ENCODE assay signal across 11 mouse cellular contexts in genomic region chr1:90557140-90557539, GRCm38 (mm10). TPM values are rescaled to one million over a fixed set of nuclear protein-coding genes. Genes with fewer than 3 reads are reported as not detected.
DNase-seq lines count a peak whose midpoint lies in the region; ATAC-seq lines count a peak whose summit lies in the region.
"Had no signal": no experiment of that assay in that cellular context is flagged by ENCODE, and none has a peak within 500 bp of the region (broad histone marks: within the 10 kb centered on the region; RNA-seq: fewer than 3 reads in every experiment).

No protein-coding gene starts in this region.

- peak; percentile 28 for DNase-seq in kidney, postnatal 10 days
- peak; percentile 41 for DNase-seq in right cerebral cortex, postnatal 4 days
- no peak for DNase-seq in right cerebral cortex, postnatal 36 days (ENCODE audit: low spot score in 2 of 2)
- DNase-seq in ZHBTc4 (ENCODE audit: low read depth, low spot score): peak; percentile 79
- DNase-seq in thymus, postnatal 14 days: peak; percentile 12
- DNase-seq in adrenal gland, postnatal 14 days: no peak
- DNase-seq in kidney, adult 9 months: no peak

- 0 out of 2 replicates have a peak, but pooled peaks cover 3% of the 10 kb centered on the region for H3K9me3 ChIP-seq in kidney, embryonic 16.5 days (ENCODE audit: low read length)
- H3K9me3 ChIP-seq: embryonic facial prominence, embryonic 12.5 days; heart, embryonic 15.5 days; neural tube, embryonic 12.5 days had no signal

- no peak overlapping the region for H3K9ac ChIP-seq in kidney, embryonic 16.5 days (replicated peaks; ENCODE audit: low read length)
- H3K9ac ChIP-seq: embryonic facial prominence, embryonic 12.5 days; heart, embryonic 15.5 days; neural tube, embryonic 12.5 days had no signal

- no peaks in the 10 kb centered on the region for H3K36me3 ChIP-seq in kidney, embryonic 16.5 days (ENCODE audit: insufficient read depth, low read length)
- H3K36me3 ChIP-seq: embryonic facial prominence, embryonic 12.5 days; heart, embryonic 15.5 days; neural tube, embryonic 12.5 days had no signal

- WGBS in kidney, embryonic 16.5 days: 90% methylated on average over 1 of the region's 1 CpGs

- H3K4me1 ChIP-seq in kidney, embryonic 16.5 days (ENCODE audit: insufficient read depth, low read length): no peaks in the 10 kb centered on the region
- H3K4me1 ChIP-seq: heart, embryonic 15.5 days had no signal

- ATAC-seq in kidney, embryonic 16.5 days (ENCODE audit: low FRiP score, low TSS enrichment): no peak

- no peak overlapping the region for H3K4me3 ChIP-seq in kidney, embryonic 16.5 days (ENCODE audit: low read length)
- H3K4me3 ChIP-seq: embryonic facial prominence, embryonic 12.5 days; heart, embryonic 15.5 days; neural tube, embryonic 12.5 days had no signal

- no peaks in the 10 kb centered on the region for H3K27me3 ChIP-seq in kidney, embryonic 16.5 days (ENCODE audit: insufficient read depth, low read length)
- H3K27me3 ChIP-seq: embryonic facial prominence, embryonic 12.5 days; heart, embryonic 15.5 days had no signal

- no peak overlapping the region for H3K27ac ChIP-seq in kidney, embryonic 16.5 days (ENCODE audit: low read length)
- H3K27ac ChIP-seq: embryonic facial prominence, embryonic 12.5 days; heart, embryonic 15.5 days; neural tube, embryonic 12.5 days had no signal

- no peak overlapping the region for H3K4me2 ChIP-seq in kidney, embryonic 16.5 days (replicated peaks; ENCODE audit: low read depth, low read length)
- H3K4me2 ChIP-seq: embryonic facial prominence, embryonic 12.5 days; heart, embryonic 15.5 days; neural tube, embryonic 12.5 days had no signal

RNA-seq across cellular contexts. Expression of gene Cops8, which starts 45.6 kb away (rescaled TPM):
- 149 and 152 TPM in 2 replicates for polyA plus RNA-seq in kidney, embryonic 16.5 days (2015; fragmentation: Nextera tagmentation; extraction: Ambion mirVana)
- 66.4 and 72.3 TPM in 2 replicates for total RNA-seq in adrenal gland, postnatal 14 days (2021)

Comparison
In these comparisons a context has a peak if more than half of its experiments do, and no peak if none do; other contexts are left out.
1. DNase-seq: peak in kidney, postnatal 10 days (single experiment), right cerebral cortex, postnatal 4 days (single experiment), ZHBTc4 (single experiment) and thymus, postnatal 14 days (single experiment); none in right cerebral cortex, postnatal 36 days (0 of 2), adrenal gland, postnatal 14 days (single experiment) and kidney, adult 9 months (single experiment).